Mouse (Mus musculus) fibroblast of lung, adult 2 months (primary cell): Measurements from ENCODE around the gene T.
"Not testable (repeated sequence)": the region's sequence is repeated elsewhere in the genome, so short reads cannot be mapped to it uniquely, and the experiment has no call there.

Experiments
- DNase-seq: peaks from one replicate; pipeline ENCODE4 v3.0.0-alpha.2; 2011; ENCODE audit warnings: low read depth

T gene

DNA sequence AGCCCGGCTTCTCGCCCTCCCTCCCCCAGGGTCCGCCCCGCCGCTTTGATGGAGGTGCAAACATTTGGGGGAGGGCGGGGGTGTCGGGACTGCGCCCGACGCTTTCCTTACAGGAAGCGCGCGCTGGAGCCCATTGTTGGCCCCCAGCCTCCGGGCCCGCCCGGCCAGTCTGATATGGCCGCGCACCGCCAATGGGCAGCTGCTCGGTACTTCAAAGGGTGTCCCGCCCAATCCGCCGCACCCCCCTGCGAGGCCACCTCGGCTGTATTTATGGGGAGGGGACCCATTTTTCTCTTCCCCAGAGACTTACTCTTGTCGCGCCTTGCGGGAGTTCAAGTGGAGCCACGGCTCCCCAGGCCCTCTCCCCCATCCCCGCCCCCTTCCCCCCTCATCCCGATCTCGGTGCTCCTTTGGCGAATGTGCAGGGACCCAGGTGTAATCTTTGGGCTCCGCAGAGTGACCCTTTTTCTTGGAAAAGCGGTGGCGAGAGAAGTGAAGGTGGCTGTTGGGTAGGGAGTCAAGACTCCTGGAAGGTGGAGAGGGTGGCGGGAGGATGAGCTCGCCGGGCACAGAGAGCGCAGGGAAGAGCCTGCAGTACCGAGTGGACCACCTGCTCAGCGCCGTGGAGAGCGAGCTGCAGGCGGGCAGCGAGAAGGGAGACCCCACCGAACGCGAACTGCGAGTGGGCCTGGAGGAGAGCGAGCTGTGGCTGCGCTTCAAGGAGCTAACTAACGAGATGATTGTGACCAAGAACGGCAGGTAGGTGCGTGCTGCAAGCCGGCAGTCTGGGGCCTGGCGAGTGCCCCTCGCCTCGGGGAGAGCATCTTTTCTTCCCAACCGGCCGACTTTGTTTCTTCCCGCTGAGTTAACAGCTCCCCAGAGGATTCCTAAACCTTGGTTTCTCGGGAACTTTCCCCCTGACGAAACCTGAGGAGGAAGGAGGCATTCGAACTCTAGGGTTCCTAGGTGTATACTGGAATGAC lies at the start of gene T:
TSS of gene T (plus strand) at position 446 of the 983 bp plus-strand sequence.
- no peak for DNase-seq

- DNase-seq = no peak
These were observed 48.8 kb upstream of the T start for GRCm38 (mm10) chr17:8385441-8385840.

DNA sequence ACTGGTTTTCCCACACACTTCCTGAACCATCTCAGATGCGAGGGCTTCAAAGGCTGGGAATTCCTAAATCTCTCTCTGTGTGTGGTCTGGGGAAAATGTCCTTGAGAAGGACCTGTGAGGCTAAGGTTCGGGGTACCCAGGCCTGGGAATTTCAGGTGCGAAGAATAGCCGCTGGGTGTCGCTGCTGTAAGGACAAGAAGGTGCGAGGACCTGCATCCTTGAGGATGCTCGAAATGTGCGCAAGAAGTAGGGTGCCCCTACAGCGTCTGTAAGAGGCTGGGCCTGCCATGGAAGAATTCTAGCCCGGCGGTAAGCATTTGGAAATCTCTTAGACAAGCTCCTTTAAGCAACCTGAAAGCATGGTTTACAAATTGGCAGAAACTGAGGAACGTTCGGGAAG lies 45.8 kb upstream of the T start:
- DNase-seq = no peak

DNA sequence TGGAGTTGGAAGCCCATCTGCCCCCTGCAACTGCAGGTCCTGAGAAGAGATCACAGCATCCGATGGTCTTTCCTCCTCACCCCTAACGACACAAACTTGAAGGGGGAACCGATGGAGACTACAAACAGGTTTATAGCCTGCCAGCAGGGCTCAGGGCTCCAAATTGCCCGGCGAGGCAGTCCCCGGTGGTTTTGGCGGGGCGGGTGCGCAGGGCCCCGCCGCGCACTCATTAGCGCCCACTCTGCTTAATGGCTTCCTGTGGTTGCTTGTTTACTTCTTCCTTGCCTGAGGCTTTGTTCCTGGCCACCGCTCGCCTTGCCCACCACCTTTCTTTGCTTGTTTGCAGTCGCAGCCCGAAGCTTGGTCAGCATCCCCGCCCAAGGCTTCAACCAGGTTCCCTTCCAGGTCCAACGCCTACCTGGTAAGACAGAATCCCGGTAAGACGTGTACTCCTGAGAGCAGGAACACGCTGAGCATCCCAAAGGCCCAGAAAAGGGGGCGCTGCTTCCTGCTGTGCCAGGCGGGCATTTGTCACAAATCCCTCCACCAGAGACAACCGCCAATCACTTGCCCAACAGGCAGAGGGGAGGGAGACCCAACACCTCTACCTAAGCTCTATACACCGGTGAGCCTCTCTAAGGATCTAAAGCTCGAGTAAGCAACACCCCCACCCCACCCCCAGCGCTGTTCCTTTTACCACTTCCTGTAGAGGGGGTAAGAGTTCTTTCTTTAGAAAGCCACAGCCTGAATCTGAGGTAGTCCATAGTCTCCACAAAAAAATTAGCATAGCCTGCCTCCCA lies 45.0 kb upstream of the T start:
- no peak for DNase-seq

GRCm38 (mm10) chr17:8389790-8390095 lies 44.5 kb upstream of the T start:
- DNase-seq = no peak

GRCm38 (mm10) chr17:8390487-8390886 lies 43.7 kb upstream of the T start:
- no peak for DNase-seq

DNA sequence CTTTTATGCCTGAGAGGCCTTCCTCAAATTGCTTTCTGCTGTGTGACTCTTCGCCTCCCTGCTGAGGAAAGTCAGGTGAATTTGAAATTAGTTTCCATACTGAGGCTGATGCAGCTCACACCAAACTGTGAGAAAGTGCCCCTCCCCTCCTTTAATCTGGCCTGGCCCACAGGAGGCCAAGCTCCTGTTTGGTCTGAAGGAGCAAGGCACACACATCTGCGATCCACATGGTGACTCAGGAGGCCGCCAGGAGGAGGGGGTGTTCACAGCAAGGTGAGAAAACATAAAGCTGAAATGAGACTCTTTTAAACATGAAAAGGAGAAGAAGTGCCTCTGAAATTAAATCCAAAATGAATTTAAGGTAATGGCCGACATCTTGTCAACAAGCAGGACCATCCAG lies 37.9 kb upstream of the T start:
- DNase-seq = no peak

DNA sequence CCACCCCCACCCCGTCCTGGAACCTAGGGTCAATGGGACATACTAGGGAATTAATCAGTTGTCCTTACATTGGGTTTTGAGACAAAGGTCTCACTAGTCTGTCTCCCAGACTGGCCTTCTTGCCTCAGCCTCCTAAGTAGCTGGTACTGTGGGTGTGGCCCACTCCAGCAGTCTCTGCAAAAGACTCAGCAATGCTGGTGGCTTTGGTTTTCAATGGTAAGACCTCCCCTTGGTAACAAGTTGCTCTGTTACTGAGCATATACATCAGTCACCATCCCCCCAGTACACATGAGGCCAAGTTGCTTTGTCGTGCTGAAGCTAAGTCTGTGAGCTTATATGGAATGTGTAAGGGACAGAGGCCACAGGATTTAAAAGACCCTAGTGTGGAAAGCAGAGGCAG lies 36.3 kb upstream of the T start:
- DNase-seq = no peak

GRCm38 (mm10) chr17:8403932-8404331 lies 30.3 kb upstream of the T start:
- not testable (repeated sequence) for DNase-seq

DNA sequence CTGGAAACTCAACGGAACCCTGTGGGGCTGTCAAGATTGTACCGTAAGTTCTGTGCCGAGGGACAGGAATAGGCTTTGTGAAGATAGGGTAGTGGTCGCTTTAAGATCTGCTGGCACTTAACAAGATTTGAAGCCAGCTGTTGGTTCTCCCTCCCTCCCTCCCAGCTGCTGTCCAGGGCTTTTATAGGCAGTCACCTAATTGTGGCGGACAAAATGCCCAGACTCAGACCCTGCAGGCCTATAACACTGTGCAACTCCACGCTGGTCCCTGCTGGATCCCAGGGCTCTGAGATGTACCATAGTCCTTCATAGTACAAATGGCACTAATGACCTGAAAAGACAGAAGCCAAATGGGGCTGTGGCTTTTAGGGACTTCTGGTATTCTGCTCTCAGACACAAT lies 27.9 kb upstream of the T start:
- DNase-seq = no peak

DNA sequence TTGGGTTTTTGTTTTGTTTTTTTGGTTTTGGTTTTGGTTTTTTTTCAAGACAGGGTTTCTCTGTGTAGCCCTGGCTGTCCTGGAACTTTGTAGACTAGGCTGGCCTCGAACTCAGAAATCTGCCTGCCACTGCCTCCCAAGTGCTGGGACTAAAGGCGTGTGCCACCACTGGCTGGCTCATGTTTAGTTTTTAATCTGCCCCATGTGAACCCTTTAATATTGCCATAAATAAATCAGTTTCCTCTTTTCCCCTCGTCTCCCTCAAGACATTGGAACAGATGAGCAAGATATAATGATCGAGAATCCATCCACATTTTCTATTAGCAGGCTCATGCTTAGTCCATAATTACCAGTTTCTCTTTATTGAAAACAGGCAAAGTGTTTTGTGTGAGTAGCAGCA lies 26.2 kb upstream of the T start:
- not testable (repeated sequence) for DNase-seq

GRCm38 (mm10) chr17:8408589-8409295 lies 25.5 kb upstream of the T start:
- DNase-seq = no peak

DNA sequence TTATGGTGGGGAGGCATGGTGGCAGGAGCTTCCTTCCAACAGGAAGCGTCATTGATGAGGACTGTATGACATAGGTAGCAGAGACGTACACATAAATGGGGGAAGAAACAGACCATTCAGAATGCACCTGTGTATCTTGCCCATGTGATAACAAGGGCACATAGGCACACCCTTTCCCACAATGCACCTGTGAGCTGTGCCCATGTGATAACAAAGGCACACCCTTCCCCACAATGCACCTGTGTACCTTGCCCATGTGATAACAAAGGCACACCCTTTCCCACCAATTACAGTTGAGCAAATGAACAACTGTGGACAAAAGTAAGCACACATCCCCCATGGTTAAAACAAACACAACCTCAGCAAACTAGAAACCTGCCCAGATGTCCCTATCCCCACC lies 23.9 kb upstream of the T start:
- no peak for DNase-seq

DNA sequence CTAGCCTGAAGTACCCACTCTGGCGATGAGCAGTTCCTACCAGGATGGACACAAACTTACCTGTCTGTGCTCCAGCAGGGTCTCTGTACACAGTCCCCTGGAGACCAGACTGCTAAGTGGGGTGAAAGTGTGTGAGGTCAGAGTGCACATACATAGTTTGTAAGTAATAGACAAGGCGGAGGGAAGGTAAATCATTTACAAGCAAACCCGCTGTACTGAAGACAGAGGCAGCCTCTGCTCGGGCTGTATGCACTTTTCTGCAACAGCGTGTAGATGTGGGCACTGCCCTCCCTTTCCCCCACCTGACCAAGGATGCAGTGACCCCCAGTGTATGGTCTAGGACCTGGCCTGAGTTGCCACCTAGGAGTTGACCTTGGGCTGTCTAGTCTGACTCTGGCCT lies 20.6 kb upstream of the T start:
- no peak for DNase-seq

- DNase-seq = no peak
These were observed 18.7 kb upstream of the T start for GRCm38 (mm10) chr17:8415533-8415932.

DNA sequence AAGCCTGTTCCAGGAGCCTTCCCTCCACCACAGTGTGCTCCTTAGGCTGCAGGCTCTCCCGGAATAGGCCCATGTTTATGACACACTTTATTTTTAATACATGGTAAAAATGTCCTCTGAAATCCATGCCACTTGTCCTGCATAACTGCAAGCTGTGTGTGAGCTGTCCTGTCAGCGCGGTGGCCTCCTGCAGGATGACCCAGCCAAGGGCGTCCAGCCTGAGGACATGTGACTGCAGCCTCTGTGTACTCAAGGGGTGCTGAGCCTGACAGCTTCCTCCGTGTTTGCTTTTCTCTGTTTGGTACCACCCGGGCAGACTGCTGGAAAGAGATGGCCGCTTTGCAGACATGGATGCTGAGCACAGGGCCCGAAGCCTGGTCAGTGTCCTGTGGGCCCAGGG lies 17.4 kb upstream of the T start:
- no peak for DNase-seq

DNA sequence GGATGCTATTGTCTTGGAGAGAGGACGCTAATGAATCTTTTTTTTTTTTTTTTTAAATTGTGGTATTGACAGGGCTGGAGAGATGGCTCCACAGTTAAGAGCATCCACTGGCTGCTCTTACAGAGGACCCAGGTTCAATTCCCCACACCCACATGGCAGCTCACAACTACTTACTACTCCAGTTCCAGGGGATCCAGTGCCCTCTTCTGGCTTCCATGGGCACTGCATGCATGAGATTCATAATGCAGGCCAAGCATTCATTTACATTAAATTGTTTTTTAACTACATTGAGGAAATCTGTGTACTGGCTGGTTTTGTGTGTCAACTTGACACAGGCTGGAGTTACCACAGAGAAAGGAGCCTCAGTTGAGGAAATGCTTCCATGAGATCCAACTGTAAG lies 13.5 kb upstream of the T start:
- no peak for DNase-seq

GRCm38 (mm10) chr17:8421517-8421916 lies 12.7 kb upstream of the T start:
- no peak for DNase-seq

DNA sequence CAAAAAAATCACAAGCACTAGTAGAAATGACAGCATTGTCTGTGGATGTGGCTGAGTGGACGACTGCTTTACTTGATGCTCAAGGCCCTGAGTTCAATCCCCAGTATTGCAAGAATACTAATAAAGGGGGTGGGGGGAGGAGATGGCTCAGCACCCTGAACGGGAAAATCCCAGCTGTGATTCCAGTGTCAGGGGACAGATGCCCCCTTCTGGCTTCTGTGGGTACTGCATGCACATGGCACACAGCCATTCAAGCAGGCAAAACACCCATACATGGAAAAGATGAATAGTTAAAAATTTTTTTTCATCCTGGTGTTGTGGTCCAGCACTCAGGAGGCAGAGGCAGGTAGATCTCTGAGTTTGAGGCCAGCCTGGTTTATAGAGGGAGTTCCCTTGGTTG lies 10.9 kb upstream of the T start:
- DNase-seq = no peak

GRCm38 (mm10) chr17:8429436-8429835 lies 4.8 kb upstream of the T start:
- no peak for DNase-seq

DNA sequence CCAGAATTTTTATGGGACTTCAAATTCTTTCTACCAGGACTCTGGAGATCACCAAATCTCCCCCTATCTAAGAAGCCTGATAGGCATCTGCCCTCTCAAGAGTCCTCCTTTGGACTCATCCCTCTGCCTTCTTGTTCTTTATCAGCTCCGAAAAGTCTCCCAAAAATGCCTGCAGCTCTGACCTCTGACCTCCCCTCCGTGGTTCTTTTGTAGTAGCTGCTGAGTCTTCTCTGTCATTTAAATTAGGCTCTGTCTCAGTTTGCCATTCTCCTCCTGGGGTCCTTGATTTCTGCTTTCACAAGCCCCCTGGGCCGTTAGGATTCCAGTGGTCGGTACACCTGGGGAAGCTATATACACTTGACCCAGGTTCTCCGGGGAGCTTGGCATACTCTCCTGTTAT lies 4.3 kb upstream of the T start:
- DNase-seq = no peak

- DNase-seq = no peak
These were observed 1.9 kb upstream of the T start for GRCm38 (mm10) chr17:8432179-8432800.
